Mouse (Mus musculus): Measurements from ENCODE around the gene Scml4. TPM values are rescaled to one million over a fixed set of nuclear protein-coding genes. Genes with fewer than 3 reads are reported as not detected.
A peak's percentile ranks its signal among the peaks of the same experiment; 100 is the strongest.

Gene Scml4
- polyA plus RNA-seq, 1 experiment from 2014 or later: 9.6 TPM

DNA sequence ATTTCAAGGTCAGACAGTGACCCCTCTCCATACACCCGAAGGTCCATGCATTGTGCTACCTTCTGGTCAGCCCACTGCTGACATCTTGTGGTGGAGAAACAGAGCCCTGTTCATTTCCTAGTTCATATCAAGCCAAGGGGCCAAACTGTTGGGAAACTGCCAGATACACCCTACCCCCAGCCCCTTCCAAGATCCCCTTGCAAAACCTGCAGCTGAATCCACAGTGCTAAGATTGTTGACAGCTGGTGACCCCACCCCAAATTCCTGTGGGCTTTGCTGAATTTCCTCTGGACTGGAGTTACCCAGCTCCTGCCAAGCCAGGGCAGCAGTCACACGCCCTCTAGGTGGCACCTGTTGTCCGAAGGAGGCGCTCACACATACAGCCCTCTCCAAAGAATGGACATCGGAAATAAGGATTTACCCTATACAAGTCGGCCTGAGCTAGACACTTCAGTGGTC, 127.5 kb downstream of the Scml4 start:
- Histone ChIP-seq H3K9ac (replicated peaks) (no peak overlapping the region), H3K27me3 (no peaks in the 10 kb centered on the region), H3K36me3 (no peaks in the 10 kb centered on the region), H3K4me3 (no peak overlapping the region), H3K27ac (replicated peaks) (no peak overlapping the region), H3K4me1 (peaks cover 3% of the 10 kb centered on the region; the same call in 1 of the 2 replicates), H3K4me2 (replicated peaks) (no peak overlapping the region), H3K9me3 (no peaks in the 10 kb centered on the region)
- 25% methylated on average over 6 of the region's 6 CpGs for WGBS
- peak; percentile 38; the same call in 1 of the 2 replicates for ATAC-seq (replicated peaks)

DNA sequence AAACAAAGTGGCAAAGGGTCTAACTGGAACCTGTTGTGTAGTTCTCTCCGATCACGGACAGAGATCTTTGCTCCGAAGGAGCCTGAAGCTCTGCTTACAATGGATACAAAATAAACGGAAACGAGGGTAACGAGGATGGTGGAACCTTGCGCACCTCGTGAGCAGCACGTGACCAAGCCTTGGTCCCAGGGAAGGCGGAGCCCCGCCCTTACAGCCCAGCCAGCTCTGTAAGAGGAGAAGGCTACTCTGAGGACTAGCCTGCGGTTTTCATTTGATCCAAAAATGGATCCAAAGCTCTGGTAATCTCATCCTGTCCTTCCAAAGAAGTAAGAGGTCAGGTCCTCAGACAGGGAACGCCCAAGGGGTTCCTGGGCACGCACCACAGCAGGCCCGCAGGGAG, 128.5 kb downstream of the Scml4 start:
- Histone ChIP-seq H3K27me3 (no peaks in the 10 kb centered on the region), H3K27ac (replicated peaks) (no peak overlapping the region), H3K9me3 (no peaks in the 10 kb centered on the region), H3K4me2 (replicated peaks) (no peak overlapping the region), H3K9ac (replicated peaks) (no peak overlapping the region), H3K4me1 (peaks cover 8% of the 10 kb centered on the region; the same call in 1 of the 2 replicates), H3K4me3 (no peak overlapping the region), H3K36me3 (no peaks in the 10 kb centered on the region)
- 59% methylated on average over 15 of the region's 15 CpGs for WGBS
- ATAC-seq (replicated peaks): no peak

DNA sequence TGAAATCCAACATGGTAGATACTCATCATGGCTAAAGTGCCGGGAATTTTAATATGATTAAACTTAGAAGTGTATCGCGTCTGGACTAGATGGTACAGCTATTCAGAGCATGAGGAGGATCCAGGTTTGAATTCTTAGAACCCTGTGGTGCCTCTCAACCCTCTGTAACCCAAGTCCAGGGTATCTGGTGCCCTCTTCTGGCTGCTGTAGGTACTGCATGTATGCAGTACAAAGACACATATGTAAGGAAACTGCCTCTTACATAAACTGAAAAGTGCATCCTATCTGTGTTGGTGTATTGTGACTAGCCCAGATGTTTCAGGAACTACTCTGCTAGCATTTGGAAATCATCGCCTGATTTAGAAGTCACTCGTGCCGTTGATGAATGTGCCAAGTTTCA, 129.7 kb downstream of the Scml4 start:
- peaks cover 20% of the 10 kb centered on the region for H3K4me1 ChIP-seq
- no peaks in the 10 kb centered on the region for H3K27me3 ChIP-seq
- ATAC-seq (replicated peaks): peak; percentile 26; the same call in 1 of the 2 replicates
- no peak overlapping the region for H3K4me2 ChIP-seq (replicated peaks)
- no peak overlapping the region for H3K27ac ChIP-seq (replicated peaks)
- no peaks in the 10 kb centered on the region for H3K9me3 ChIP-seq
- 36% methylated on average over 6 of the region's 6 CpGs for WGBS
- H3K9ac ChIP-seq (replicated peaks): no peak overlapping the region
- no peak overlapping the region for H3K4me3 ChIP-seq
- no peaks in the 10 kb centered on the region for H3K36me3 ChIP-seq

DNA sequence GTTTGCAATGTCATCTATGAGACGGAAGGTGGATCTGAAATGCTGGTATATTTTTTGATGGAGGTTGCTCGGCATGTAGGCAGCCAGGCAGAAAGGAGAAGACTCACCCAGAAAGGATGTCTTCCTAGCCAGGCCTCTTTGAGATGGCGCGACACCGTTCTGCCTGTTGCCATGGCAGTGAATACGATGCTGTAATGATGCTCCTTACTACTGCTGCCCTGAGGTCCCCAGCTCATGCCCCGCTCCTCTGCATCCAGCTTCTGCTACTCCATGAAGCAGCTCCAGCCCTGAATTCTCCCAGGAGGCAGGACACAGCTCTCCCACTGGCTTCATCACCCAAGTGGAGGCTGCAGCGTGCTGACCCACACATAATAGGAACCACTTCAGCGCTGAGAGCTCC, 130.8 kb downstream of the Scml4 start:
- Histone ChIP-seq H3K9ac (replicated peaks) (no peak overlapping the region), H3K27me3 (no peaks in the 10 kb centered on the region), H3K27ac (replicated peaks) (no peak overlapping the region), H3K36me3 (no peaks in the 10 kb centered on the region), H3K4me2 (replicated peaks) (no peak overlapping the region), H3K4me3 (no peak overlapping the region), H3K4me1 (peaks cover 22% of the 10 kb centered on the region), H3K9me3 (no peaks in the 10 kb centered on the region)
- whole genome bisulfite sequencing: 65% methylated on average over 9 of the region's 9 CpGs
- ATAC-seq (replicated peaks): 0 out of 2 replicates have a peak, but pooled peaks have one; percentile 34

DNA sequence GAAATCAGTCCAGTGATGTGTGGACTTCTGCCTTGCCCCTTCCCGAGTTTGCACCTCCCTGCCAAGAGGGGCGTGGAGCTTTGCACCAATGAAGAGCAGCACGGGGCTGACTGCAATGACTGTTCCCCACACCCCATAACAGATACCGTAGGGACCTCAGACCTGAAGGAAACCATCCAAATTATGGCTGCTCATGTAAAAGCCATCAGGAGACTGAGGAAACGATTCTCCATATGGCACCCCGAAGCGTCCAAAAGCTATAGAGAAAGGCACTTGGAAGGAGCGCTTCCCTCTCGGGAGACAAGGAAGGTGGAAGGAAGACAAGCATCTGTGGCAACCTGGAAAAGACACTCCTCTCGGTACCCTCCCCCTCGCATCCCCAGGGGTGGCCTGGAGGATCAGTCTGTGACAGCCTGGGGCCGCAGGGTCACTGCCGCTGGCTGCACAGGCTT, 134.2 kb downstream of the Scml4 start:
- Histone ChIP-seq H3K27me3 (no peaks in the 10 kb centered on the region), H3K9ac (replicated peaks) (no peak overlapping the region), H3K9me3 (no peaks in the 10 kb centered on the region), H3K4me2 (replicated peaks) (peak overlapping the region; percentile 14), H3K4me1 (peaks cover 22% of the 10 kb centered on the region), H3K27ac (replicated peaks) (peak overlapping the region; percentile 74), H3K4me3 (no peak overlapping the region), H3K36me3 (no peaks in the 10 kb centered on the region)
- WGBS: 27% methylated on average over 13 of the region's 13 CpGs
- peak; percentile 30; the same call in 1 of the 2 replicates for ATAC-seq (replicated peaks)

- no peaks in the 10 kb centered on the region for H3K9me3 ChIP-seq
- no peak overlapping the region for H3K4me3 ChIP-seq
- ATAC-seq (replicated peaks): no peak
- no peak overlapping the region for H3K9ac ChIP-seq (replicated peaks)
- 58% methylated on average over 13 of the region's 13 CpGs for WGBS
- H3K36me3 ChIP-seq: no peaks in the 10 kb centered on the region
- no peaks in the 10 kb centered on the region for H3K27me3 ChIP-seq
- no peak overlapping the region for H3K4me2 ChIP-seq (replicated peaks)
- H3K27ac ChIP-seq (replicated peaks): no peak overlapping the region
- peaks cover 22% of the 10 kb centered on the region for H3K4me1 ChIP-seq
Observed at GRCm38 (mm10) chr10:42995484-42995895, 135.3 kb downstream of the Scml4 start.

GRCm38 (mm10) chr10:42997278-42997677, 137.1 kb downstream of the Scml4 start:
- Histone ChIP-seq H3K9me3 (no peaks in the 10 kb centered on the region), H3K27ac (replicated peaks) (no peak overlapping the region), H3K4me3 (no peak overlapping the region), H3K4me2 (replicated peaks) (no peak overlapping the region), H3K27me3 (no peaks in the 10 kb centered on the region), H3K4me1 (peaks cover 22% of the 10 kb centered on the region), H3K36me3 (no peaks in the 10 kb centered on the region), H3K9ac (replicated peaks) (no peak overlapping the region)
- 93% methylated on average over 2 of the region's 2 CpGs for WGBS
- no peak for ATAC-seq (replicated peaks)

GRCm38 (mm10) chr10:42999324-42999723, 139.2 kb downstream of the Scml4 start:
- Histone ChIP-seq H3K9me3 (no peaks in the 10 kb centered on the region), H3K4me2 (replicated peaks) (no peak overlapping the region), H3K9ac (replicated peaks) (no peak overlapping the region), H3K36me3 (peaks cover 4% of the 10 kb centered on the region; the same call in 1 of the 2 replicates), H3K27ac (replicated peaks) (no peak overlapping the region), H3K27me3 (no peaks in the 10 kb centered on the region), H3K4me1 (peaks cover 16% of the 10 kb centered on the region), H3K4me3 (no peak overlapping the region)
- 93% methylated on average over 10 of the region's 10 CpGs for WGBS
- peak; percentile 39; the same call in 1 of the 2 replicates for ATAC-seq (replicated peaks)

GRCm38 (mm10) chr10:43001433-43001832, 141.3 kb downstream of the Scml4 start:
- no peaks in the 10 kb centered on the region for H3K9me3 ChIP-seq
- H3K4me1 ChIP-seq: peaks cover 9% of the 10 kb centered on the region
- 82% methylated on average over 3 of the region's 3 CpGs for WGBS
- no peak overlapping the region for H3K9ac ChIP-seq (replicated peaks)
- H3K27ac ChIP-seq (replicated peaks): no peak overlapping the region
- H3K36me3 ChIP-seq: peaks cover 5% of the 10 kb centered on the region; the same call in 1 of the 2 replicates
- ATAC-seq (replicated peaks): no peak
- H3K27me3 ChIP-seq: no peaks in the 10 kb centered on the region
- H3K4me2 ChIP-seq (replicated peaks): no peak overlapping the region
- no peak overlapping the region for H3K4me3 ChIP-seq

DNA sequence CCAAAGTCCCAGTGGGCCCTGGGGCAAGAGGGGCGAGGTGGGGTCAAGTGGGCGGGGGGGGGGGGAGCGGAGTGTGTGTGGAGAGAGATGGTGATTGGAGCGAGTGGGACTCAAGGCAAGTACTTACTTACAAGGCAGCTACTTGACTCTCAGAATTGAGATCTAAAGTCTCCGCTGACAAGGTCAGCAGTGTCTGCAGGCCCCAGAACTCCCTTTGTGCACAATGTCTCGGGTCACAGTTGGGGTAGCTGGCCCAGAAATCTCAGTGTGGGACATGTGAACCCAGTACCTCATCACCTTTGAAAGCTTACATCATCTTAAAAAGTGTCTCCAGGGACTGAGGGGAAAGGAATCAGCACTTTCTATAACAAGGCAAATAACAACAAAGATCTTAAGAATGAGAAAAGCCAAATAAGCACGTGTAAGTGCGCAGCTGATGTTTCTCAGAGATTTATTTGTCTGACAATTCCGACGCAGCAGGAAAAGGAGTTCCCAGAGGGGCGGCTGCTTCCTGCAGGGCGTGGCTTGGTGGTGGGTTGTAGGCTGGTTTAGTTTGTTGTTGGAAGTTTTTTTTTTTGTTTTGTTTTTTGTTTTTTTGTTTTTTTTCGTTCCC, 142.0 kb downstream of the Scml4 start:
- Histone ChIP-seq H3K36me3 (peaks cover 5% of the 10 kb centered on the region; the same call in 1 of the 2 replicates), H3K9me3 (no peaks in the 10 kb centered on the region), H3K4me2 (replicated peaks) (peak overlapping the region; percentile 37), H3K4me3 (peak overlapping the region; percentile 22; the same call in 1 of the 2 replicates), H3K27me3 (no peaks in the 10 kb centered on the region), H3K9ac (replicated peaks) (no peak overlapping the region), H3K4me1 (peaks cover 9% of the 10 kb centered on the region), H3K27ac (replicated peaks) (no peak overlapping the region)
- no peak for ATAC-seq (replicated peaks)
- 18% methylated on average over 13 of the region's 13 CpGs for WGBS

DNA sequence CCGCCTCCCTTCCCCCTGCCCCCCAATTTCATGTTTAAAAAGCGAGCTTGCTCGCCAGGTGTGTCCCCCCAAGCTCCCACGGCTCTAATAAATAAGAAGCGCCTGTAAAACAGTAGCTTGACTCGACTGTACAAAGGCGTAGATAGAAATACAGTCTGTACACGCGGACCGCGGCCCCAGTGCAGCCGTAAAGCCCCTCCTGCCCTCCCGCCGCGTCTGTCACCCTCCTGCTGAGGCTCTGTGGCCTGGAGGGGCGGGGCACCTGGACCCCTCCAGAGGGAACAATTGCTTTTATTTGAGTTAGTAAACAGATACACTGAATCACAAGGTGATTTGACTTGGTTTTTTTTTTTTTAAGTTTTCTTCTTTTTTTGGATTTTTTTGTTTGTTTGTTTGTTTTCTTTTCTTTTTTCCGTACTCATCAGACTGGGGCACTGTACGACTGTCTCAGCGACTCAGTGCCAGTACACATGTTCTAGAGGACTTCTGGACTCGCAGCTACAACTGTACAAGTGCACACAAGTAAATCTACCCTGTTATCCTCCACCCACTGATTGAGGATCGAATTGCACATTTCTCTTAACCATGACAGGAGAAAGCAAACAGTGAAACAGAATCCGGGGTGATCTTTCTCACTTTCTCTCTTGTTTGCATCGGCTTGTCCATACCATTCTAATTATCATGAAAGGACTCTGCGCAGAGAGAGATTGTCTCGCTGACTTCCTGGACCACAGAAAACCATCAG, 142.7 kb downstream of the Scml4 start:
- Histone ChIP-seq H3K9me3 (no peaks in the 10 kb centered on the region), H3K9ac (replicated peaks) (no peak overlapping the region), H3K4me2 (replicated peaks) (peak overlapping the region; percentile 37), H3K4me3 (peak overlapping the region; percentile 22), H3K36me3 (peaks cover 5% of the 10 kb centered on the region; the same call in 1 of the 2 replicates), H3K27ac (replicated peaks) (no peak overlapping the region), H3K4me1 (peaks cover 9% of the 10 kb centered on the region), H3K27me3 (no peaks in the 10 kb centered on the region)
- 13% methylated on average over 25 of the region's 25 CpGs for WGBS
- no peak for ATAC-seq (replicated peaks)

GRCm38 (mm10) chr10:43003466-43003757, 143.2 kb downstream of the Scml4 start:
- Histone ChIP-seq H3K4me1 (peaks cover 9% of the 10 kb centered on the region), H3K9me3 (no peaks in the 10 kb centered on the region), H3K9ac (replicated peaks) (no peak overlapping the region), H3K4me3 (no peak overlapping the region), H3K27me3 (no peaks in the 10 kb centered on the region), H3K27ac (replicated peaks) (no peak overlapping the region), H3K4me2 (replicated peaks) (no peak overlapping the region), H3K36me3 (peaks cover 5% of the 10 kb centered on the region; the same call in 1 of the 2 replicates)
- WGBS: 67% methylated on average over 5 of the region's 5 CpGs
- no peak for ATAC-seq (replicated peaks)

Data from forebrain, embryonic 15.5 days (tissue).